Mouse (Mus musculus): ENCODE measurements around the gene Phf21a. TPM values are rescaled to one million over a fixed set of nuclear protein-coding genes. Genes with fewer than 3 reads are reported as not detected.

The Phf21a gene
- total and polyA plus RNA-seq, 3 experiments = 8.8 to 76.4 (median 26.8) TPM

GRCm38 (mm10) chr2:92360186-92360823, 267.4 kb downstream of the Phf21a start:
- peaks cover 46% of the 10 kb centered on the region for H3K36me3 ChIP-seq (replicated peaks)
- no peak overlapping the region for H3K4me3 ChIP-seq (ENCODE audit: low read depth, low read length)
- ATAC-seq (ENCODE audit: extremely low read depth, insufficient number of reproducible peaks, low FRiP score, poor library complexity, severe bottlenecking) (no peak), DNase-seq (ENCODE audit: low spot score) (no peak)
- H3K9me3 ChIP-seq (replicated peaks) = no peaks in the 10 kb centered on the region
- H3K27me3 ChIP-seq (ENCODE audit: insufficient read depth, low read length) = peaks cover 14% of the 10 kb centered on the region; the same call in 1 of the 2 replicates
- TF ChIP-seq TAL1 (conservative IDR thresholded peaks at IDR 0.05; ENCODE audit: low read depth, low read length) (no peak), GATA1 (IDR thresholded peaks at IDR 0.05; ENCODE audit: borderline replicate concordance, low read length) (no peak), POLR2AphosphoS5 (IDR thresholded peaks at IDR 0.05; ENCODE audit: insufficient replicate concordance, low read depth, low read length) (no peak), GATA2 (IDR thresholded peaks at IDR 0.05; ENCODE audit: borderline replicate concordance, low read depth, low read length) (no peak), CTCF (IDR thresholded peaks at IDR 0.05; ENCODE audit: low read depth, low read length) (no peak)
- no peaks in the 10 kb centered on the region for H3K4me1 ChIP-seq (ENCODE audit: insufficient read depth, low read depth, low read length)

GRCm38 (mm10) chr2:92360893-92361292, 268.0 kb downstream of the Phf21a start:
- Histone ChIP-seq H3K4me3 (ENCODE audit: low read depth, low read length) (no peak overlapping the region), H3K4me1 (ENCODE audit: insufficient read depth, low read depth, low read length) (no peaks in the 10 kb centered on the region), H3K36me3 (replicated peaks) (peaks cover 44% of the 10 kb centered on the region), H3K27me3 (ENCODE audit: insufficient read depth, low read length) (peaks cover 19% of the 10 kb centered on the region; the same call in 1 of the 2 replicates), H3K9me3 (replicated peaks) (no peaks in the 10 kb centered on the region)
- DNase-seq (ENCODE audit: low spot score) (no peak), ATAC-seq (ENCODE audit: extremely low read depth, insufficient number of reproducible peaks, low FRiP score, poor library complexity, severe bottlenecking) (no peak)
- TF ChIP-seq GATA2 (IDR thresholded peaks at IDR 0.05; ENCODE audit: borderline replicate concordance, low read depth, low read length) (no peak), CTCF (IDR thresholded peaks at IDR 0.05; ENCODE audit: low read depth, low read length) (no peak), TAL1 (conservative IDR thresholded peaks at IDR 0.05; ENCODE audit: low read depth, low read length) (no peak), GATA1 (IDR thresholded peaks at IDR 0.05; ENCODE audit: borderline replicate concordance, low read length) (no peak)

- H3K9me3 ChIP-seq (replicated peaks) = no peaks in the 10 kb centered on the region
- DNase-seq (ENCODE audit: low spot score) = no peak
- ATAC-seq (ENCODE audit: extremely low read depth, insufficient number of reproducible peaks, low FRiP score, poor library complexity, severe bottlenecking) = no peak
- H3K27me3 ChIP-seq (ENCODE audit: insufficient read depth, low read length) = peaks cover 25% of the 10 kb centered on the region; the same call in 1 of the 2 replicates
- peaks cover 43% of the 10 kb centered on the region for H3K36me3 ChIP-seq (replicated peaks)
- H3K4me3 ChIP-seq (ENCODE audit: low read depth, low read length) = no peak overlapping the region
- no peak for TF ChIP-seq GATA2 (IDR thresholded peaks at IDR 0.05; ENCODE audit: borderline replicate concordance, low read depth, low read length)
- no peak for TF ChIP-seq TAL1 (conservative IDR thresholded peaks at IDR 0.05; ENCODE audit: low read depth, low read length)
- no peak for TF ChIP-seq CTCF (IDR thresholded peaks at IDR 0.05; ENCODE audit: low read depth, low read length)
- TF ChIP-seq POLR2AphosphoS5 (IDR thresholded peaks at IDR 0.05; ENCODE audit: insufficient replicate concordance, low read depth, low read length) = no peak
- no peaks in the 10 kb centered on the region for H3K4me1 ChIP-seq (ENCODE audit: insufficient read depth, low read depth, low read length)
Measured at GRCm38 (mm10) chr2:92361795-92362194, 268.9 kb downstream of the Phf21a start.

GRCm38 (mm10) chr2:92362571-92363228, 269.8 kb downstream of the Phf21a start:
- ATAC-seq (ENCODE audit: extremely low read depth, insufficient number of reproducible peaks, low FRiP score, poor library complexity, severe bottlenecking) (no peak), DNase-seq (ENCODE audit: low spot score) (no peak)
- Histone ChIP-seq H3K36me3 (replicated peaks) (peaks cover 36% of the 10 kb centered on the region), H3K4me1 (ENCODE audit: insufficient read depth, low read depth, low read length) (peaks cover 6% of the 10 kb centered on the region; the same call in 1 of the 2 replicates), H3K27me3 (ENCODE audit: insufficient read depth, low read length) (peaks cover 34% of the 10 kb centered on the region; the same call in 1 of the 2 replicates), H3K4me3 (ENCODE audit: low read depth, low read length) (no peak overlapping the region), H3K9me3 (replicated peaks) (no peaks in the 10 kb centered on the region)
- TF ChIP-seq TAL1 (conservative IDR thresholded peaks at IDR 0.05; ENCODE audit: low read depth, low read length) (no peak), GATA2 (IDR thresholded peaks at IDR 0.05; ENCODE audit: borderline replicate concordance, low read depth, low read length) (no peak), GATA1 (IDR thresholded peaks at IDR 0.05; ENCODE audit: borderline replicate concordance, low read length) (no peak), POLR2AphosphoS5 (IDR thresholded peaks at IDR 0.05; ENCODE audit: insufficient replicate concordance, low read depth, low read length) (no peak), CTCF (IDR thresholded peaks at IDR 0.05; ENCODE audit: low read depth, low read length) (no peak)

- ATAC-seq (ENCODE audit: extremely low read depth, insufficient number of reproducible peaks, low FRiP score, poor library complexity, severe bottlenecking) (no peak), DNase-seq (ENCODE audit: low spot score) (no peak)
- Histone ChIP-seq H3K27me3 (ENCODE audit: insufficient read depth, low read length) (peaks cover 41% of the 10 kb centered on the region; the same call in 1 of the 2 replicates), H3K4me3 (ENCODE audit: low read depth, low read length) (no peak overlapping the region), H3K36me3 (replicated peaks) (peaks cover 27% of the 10 kb centered on the region), H3K4me1 (ENCODE audit: insufficient read depth, low read depth, low read length) (peaks cover 6% of the 10 kb centered on the region; the same call in 1 of the 2 replicates), H3K9me3 (replicated peaks) (no peaks in the 10 kb centered on the region)
- no peak for TF ChIP-seq TAL1 (conservative IDR thresholded peaks at IDR 0.05; ENCODE audit: low read depth, low read length)
- TF ChIP-seq CTCF (IDR thresholded peaks at IDR 0.05; ENCODE audit: low read depth, low read length) = no peak
- no peak for TF ChIP-seq POLR2AphosphoS5 (IDR thresholded peaks at IDR 0.05; ENCODE audit: insufficient replicate concordance, low read depth, low read length)
- no peak for TF ChIP-seq GATA1 (IDR thresholded peaks at IDR 0.05; ENCODE audit: borderline replicate concordance, low read length)
- no peak for TF ChIP-seq GATA2 (IDR thresholded peaks at IDR 0.05; ENCODE audit: borderline replicate concordance, low read depth, low read length)
Measured at GRCm38 (mm10) chr2:92364086-92364485, 271.2 kb downstream of the Phf21a start.

- Histone ChIP-seq H3K36me3 (replicated peaks) (peaks cover 13% of the 10 kb centered on the region), H3K4me1 (ENCODE audit: insufficient read depth, low read depth, low read length) (peaks cover 8% of the 10 kb centered on the region; the same call in 1 of the 2 replicates), H3K9me3 (replicated peaks) (no peaks in the 10 kb centered on the region), H3K27me3 (ENCODE audit: insufficient read depth, low read length) (peaks cover 54% of the 10 kb centered on the region), H3K4me3 (ENCODE audit: low read depth, low read length) (no peak overlapping the region; the same call in 1 of the 2 replicates)
- DNase-seq (ENCODE audit: low spot score) (no peak), ATAC-seq (ENCODE audit: extremely low read depth, insufficient number of reproducible peaks, low FRiP score, poor library complexity, severe bottlenecking) (no peak)
- no peak for TF ChIP-seq GATA1 (IDR thresholded peaks at IDR 0.05; ENCODE audit: borderline replicate concordance, low read length)
- TF ChIP-seq POLR2AphosphoS5 (IDR thresholded peaks at IDR 0.05; ENCODE audit: insufficient replicate concordance, low read depth, low read length) = no peak
- TF ChIP-seq CTCF (IDR thresholded peaks at IDR 0.05; ENCODE audit: low read depth, low read length) = no peak
- no peak for TF ChIP-seq GATA2 (IDR thresholded peaks at IDR 0.05; ENCODE audit: borderline replicate concordance, low read depth, low read length)
- TF ChIP-seq TAL1 (conservative IDR thresholded peaks at IDR 0.05; ENCODE audit: low read depth, low read length) = no peak
Measured at GRCm38 (mm10) chr2:92365568-92365967, 272.7 kb downstream of the Phf21a start.

All from G1E (cell line).